Mouse (Mus musculus) kidney, embryonic 16.5 days (tissue): Measurements from ENCODE around the gene Rpp25l. TPM values are rescaled to one million over a fixed set of nuclear protein-coding genes. Genes with fewer than 3 reads are reported as not detected.
"Not testable (repeated sequence)": the region's sequence is repeated elsewhere in the genome, so short reads cannot be mapped to it uniquely, and the experiment has no call there.

Experiments
- ATAC-seq: fragments of 200-750 bp; cut with Nextera tagmentation; 2 replicates; pipeline ENCODE4 v1.8.0; 2017; ENCODE audit warnings: moderate TSS enrichment; ENCODE audit not compliant: low FRiP score, low TSS enrichment
- H3K27ac ChIP-seq: fragments of 300-500 bp; sonication (generic); 2 replicates; pipeline ENCODE4 v1.5.1; 2014; ENCODE audit warnings: low read length
- H3K27me3 ChIP-seq: fragments of 300-500 bp; sonication (generic); 2 replicates; pipeline ENCODE4 v1.6.1; 2014; ENCODE audit warnings: low read length, control low read depth, mixed read lengths; ENCODE audit not compliant: insufficient read depth
- H3K36me3 ChIP-seq: fragments of 300-500 bp; sonication (generic); 2 replicates; pipeline ENCODE4 v1.6.1; 2014; ENCODE audit warnings: low read length, control low read depth, mixed read lengths; ENCODE audit not compliant: insufficient read depth
- H3K4me1 ChIP-seq: fragments of 300-500 bp; sonication (generic); 2 replicates; pipeline ENCODE4 v1.6.1; 2014; ENCODE audit warnings: low read length, control low read depth, mixed read lengths; ENCODE audit not compliant: insufficient read depth
- H3K4me2 ChIP-seq: fragments of 300-500 bp; sonication (generic); replicated peaks from 2 replicates; pipeline ENCODE4 v1.6.1; 2014; ENCODE audit warnings: low read depth, low read length
- H3K4me3 ChIP-seq: fragments of 300-500 bp; sonication (generic); 2 replicates; pipeline ENCODE4 v1.5.1; 2014; ENCODE audit warnings: mild to moderate bottlenecking, low read length
- H3K9ac ChIP-seq: fragments of 300-500 bp; sonication (generic); replicated peaks from 2 replicates; pipeline ENCODE4 v1.6.1; 2014; ENCODE audit warnings: low read length
- H3K9me3 ChIP-seq: fragments of 300-500 bp; sonication (generic); 2 replicates; pipeline ENCODE4 v1.6.1; 2016; ENCODE audit warnings: low read length, control low read depth
- WGBS: fragments of 180-500 bp; shearing (Covaris S2); extraction: QIAGEN DNeasy Blood & Tissue Kit; methylation state at CpG from one replicate; pipeline ENCODE4 v1.1.7; 2014; 5-methylcytosine and 5-hydroxymethylcytosine counted together
- polyA plus RNA-seq: library from polyadenylated mRNA; unstranded; fragments of >200 nt; fragmentation: Nextera tagmentation; extraction: Ambion mirVana; gene quantifications from 2 replicates; pipeline ENCODE4 v1.2.1, GENCODE M21; 2015

Gene Rpp25l
- polyA plus RNA-seq, 1 experiment from 2014 or later, result 84.9 TPM

DNA sequence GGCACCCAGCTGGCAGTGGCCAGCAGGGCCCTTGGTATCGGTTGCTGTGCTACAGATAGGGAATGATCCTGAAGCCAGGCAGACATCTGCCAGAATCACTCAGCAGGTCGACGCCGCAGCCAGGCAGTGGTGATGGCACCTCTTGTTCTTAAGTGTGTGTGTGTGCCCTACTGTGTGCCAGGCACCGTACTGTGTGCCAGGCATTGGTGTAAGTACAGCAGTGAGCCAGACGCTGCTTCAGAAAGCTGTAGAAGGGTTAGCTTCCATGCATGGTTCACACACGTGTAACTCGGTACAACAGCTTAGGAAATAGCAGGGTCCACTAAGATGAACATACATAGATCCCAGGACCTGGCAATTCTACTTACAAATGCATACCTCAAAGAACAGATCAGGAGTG is 13.1 kb downstream of the Rpp25l start:
- H3K27me3 ChIP-seq, H3K27ac ChIP-seq, H3K9ac ChIP-seq, ATAC-seq, H3K4me1 ChIP-seq, H3K36me3 ChIP-seq, H3K4me3 ChIP-seq, H3K4me2 ChIP-seq, H3K9me3 ChIP-seq: not testable (repeated sequence)
- WGBS, result 100% methylated on average over 1 of the region's 8 CpGs

DNA sequence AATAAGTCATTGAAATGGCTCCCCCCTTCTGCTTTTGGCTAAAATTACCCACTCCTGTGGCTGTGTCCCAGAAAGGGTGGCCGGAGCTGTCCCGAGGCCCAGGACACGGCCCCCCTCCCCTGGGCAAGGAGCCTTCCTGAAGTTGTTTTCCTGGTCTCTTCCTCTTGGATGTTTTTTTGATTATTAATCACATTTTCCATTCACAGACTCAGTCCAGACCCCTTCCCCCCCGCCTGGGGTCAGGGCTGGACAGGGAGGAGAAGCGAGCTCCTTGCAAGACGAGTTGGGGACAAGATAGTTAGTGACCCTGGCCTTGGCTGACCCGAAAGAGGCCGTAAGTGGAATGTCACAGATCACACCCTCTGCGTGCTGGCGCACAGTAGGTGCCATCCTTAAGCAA is 13.6 kb downstream of the Rpp25l start, which contains the start of gene Il11ra1:
Gene Il11ra1, plus strand, starts transcription at position 207 of the 400 bp plus-strand sequence.
- H3K4me1 ChIP-seq, H3K27me3 ChIP-seq, H3K9me3 ChIP-seq, ATAC-seq, H3K27ac ChIP-seq, H3K36me3 ChIP-seq, H3K4me2 ChIP-seq, H3K4me3 ChIP-seq, H3K9ac ChIP-seq: not testable (repeated sequence)
- 85% methylated on average over 10 of the region's 10 CpGs for WGBS

DNA sequence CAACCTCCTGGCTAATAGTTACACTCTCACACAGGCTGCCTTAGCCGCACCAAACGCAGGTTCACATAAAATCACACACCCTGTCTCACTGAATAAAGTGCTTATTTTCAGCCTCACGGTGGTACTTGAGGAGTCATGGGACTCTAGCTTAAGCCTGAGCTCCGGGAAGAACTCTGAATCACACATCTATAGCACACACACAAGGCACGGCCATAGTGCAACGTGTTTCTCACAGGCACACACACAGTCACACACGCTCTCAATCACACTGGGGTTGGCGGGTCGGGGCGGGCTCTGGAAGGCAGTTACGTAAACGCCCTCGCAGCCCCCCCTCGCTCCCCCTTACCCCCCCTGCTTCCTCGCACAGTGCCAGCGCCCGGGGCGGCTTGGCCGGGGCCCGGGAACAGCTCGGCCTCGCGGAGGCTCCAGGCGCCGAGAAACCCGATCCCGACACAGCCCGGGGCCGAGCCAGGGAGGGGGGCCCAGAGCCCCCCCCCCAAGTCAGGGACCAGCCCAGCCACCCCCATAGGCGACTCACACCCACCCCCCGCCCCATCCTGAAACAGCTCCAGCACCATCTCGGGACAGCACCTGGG is 14.8 kb downstream of the Rpp25l start:
- not testable (repeated sequence) for H3K27me3 ChIP-seq, H3K36me3 ChIP-seq, H3K27ac ChIP-seq, H3K4me2 ChIP-seq, H3K4me1 ChIP-seq, H3K4me3 ChIP-seq, ATAC-seq, H3K9ac ChIP-seq, H3K9me3 ChIP-seq
- 5% methylated on average over 14 of the region's 32 CpGs for WGBS

DNA sequence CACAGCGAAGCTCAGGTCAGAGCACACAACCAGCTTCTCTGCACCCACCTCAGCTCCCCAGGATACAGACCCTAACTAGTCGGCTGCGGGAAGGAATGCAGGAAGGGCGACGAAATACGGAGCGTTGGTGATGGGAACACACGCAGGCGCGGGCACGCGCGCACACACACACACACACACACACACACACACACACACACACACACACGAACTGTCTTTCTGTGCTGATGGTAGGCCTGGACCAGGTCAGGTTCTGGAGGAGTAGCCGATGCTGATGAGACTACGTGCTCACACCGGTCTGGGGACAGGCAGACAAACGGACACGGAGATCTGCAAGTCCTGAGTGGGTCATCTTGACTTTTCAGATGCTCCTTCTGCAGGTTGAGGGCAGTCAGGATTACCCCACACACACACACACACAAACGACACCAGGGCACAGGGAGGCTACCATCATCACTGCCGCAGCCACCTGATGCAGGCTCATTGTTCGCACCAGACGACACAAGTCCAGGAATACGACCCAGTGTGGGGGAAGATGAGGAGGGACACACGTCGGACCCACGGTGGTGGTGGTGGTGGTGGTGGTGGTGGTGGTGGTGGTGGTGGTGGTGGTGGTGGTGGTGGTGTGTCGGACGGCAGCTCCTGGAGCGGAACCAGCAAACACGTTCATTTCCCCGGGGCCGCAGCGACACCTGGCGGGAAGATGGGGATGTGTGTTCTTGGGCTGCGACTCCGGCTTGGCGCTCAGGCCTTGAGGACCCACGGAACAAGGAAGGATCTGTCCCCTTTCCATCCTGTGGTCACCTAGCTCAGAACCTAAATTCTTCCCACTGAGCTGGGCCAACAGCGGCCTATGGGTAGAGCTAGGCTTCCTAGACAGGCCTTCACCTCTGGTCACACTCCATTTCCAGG is 16.1 kb downstream of the Rpp25l start, which contains the start of gene Cntfr:
Gene Cntfr, minus strand, starts transcription at position 160 of the 912 bp plus-strand sequence.
- H3K4me2 ChIP-seq, result peak within 1 kb of the TSS; percentile 18; the same call in 1 of the 2 replicates

DNA sequence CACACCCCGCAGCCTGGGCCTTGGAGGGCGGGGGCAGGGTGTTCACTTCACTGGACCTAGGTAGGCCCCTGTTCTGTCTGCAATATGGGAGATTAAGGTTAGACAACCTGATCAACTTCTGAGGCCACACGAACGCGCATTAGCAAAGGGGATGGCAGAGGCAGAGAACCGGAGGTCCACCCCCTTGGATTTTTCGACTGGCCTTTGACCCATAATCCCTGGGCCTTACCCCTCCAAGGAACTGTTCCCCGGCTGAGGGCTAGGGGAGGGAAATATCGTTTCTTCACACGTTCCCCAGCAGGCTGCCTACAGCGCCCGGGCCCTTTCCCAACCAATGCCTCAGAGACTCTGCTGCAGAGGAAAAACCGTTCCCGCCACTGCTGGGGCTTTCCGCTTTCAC is 16.9 kb downstream of the Rpp25l start:
- not testable (repeated sequence) for H3K4me1 ChIP-seq, H3K4me2 ChIP-seq, ATAC-seq, H3K9ac ChIP-seq, H3K27me3 ChIP-seq, H3K9me3 ChIP-seq, H3K4me3 ChIP-seq, H3K27ac ChIP-seq, H3K36me3 ChIP-seq
- 17% methylated on average over 12 of the region's 15 CpGs for WGBS

More for the DNA sequence above, 16.1 kb downstream of the Rpp25l start, which contains the start of gene Cntfr:
- WGBS, result 15% methylated on average over 31 of the region's 40 CpGs
- H3K9me3 ChIP-seq, H3K4me3 ChIP-seq, H3K9ac ChIP-seq, H3K27me3 ChIP-seq, H3K36me3 ChIP-seq, H3K4me1 ChIP-seq, H3K27ac ChIP-seq, ATAC-seq: not testable (repeated sequence)

DNA sequence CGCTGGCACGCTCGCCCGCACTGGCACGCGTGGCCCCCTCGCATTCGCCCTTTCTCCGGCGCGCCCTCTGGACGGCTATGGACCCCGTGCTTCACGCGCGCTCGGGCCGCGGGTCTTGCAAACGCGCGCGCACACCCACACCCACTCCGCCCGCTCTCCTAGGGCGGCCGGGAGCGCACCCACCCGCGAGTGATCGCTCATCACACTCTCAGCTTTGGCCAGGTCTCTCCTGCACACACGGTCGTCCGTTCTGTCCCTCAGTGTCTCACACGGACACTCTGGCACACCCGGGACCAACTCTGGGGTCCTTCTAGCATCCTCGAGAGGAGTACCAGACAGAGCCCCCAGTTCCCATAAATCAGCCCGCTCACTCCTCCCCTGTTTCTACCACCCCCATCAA is 17.5 kb downstream of the Rpp25l start:
- not testable (repeated sequence) for H3K27me3 ChIP-seq, H3K36me3 ChIP-seq, H3K4me1 ChIP-seq, ATAC-seq, H3K27ac ChIP-seq, H3K9me3 ChIP-seq, H3K9ac ChIP-seq
- 2% methylated on average over 8 of the region's 38 CpGs for WGBS
- Histone ChIP-seq H3K4me2 (peak overlapping the region; percentile 35), H3K4me3 (peak overlapping the region; percentile 23; the same call in 1 of the 2 replicates)

DNA sequence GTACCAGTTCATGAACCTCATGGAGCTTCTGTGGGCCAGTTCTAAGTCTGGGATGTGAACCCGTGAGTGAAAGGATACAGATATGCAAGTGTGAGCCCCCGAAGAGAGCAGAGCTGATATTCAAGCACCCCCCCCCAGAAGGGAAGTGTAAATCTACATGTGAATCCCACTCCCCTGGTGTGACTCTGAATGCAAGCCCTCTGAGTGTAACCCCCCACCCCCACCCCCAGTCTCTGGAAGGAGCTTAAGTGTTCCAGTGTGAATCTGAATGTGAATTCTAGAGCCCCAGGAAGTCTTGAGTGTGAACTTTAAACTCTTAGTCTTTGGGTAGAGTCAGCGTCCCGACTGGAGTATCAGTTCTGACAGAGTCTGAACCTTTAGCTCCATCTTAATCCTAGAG is 19.8 kb downstream of the Rpp25l start:
- H3K36me3 ChIP-seq, H3K27ac ChIP-seq, H3K27me3 ChIP-seq, H3K9ac ChIP-seq, ATAC-seq, H3K4me1 ChIP-seq, H3K9me3 ChIP-seq, H3K4me3 ChIP-seq: not testable (repeated sequence)
- 0 out of 2 replicates have a peak overlapping the region, but pooled peaks have one; percentile 15 for H3K4me2 ChIP-seq
- WGBS, result 8% methylated on average over 4 of the region's 4 CpGs

DNA sequence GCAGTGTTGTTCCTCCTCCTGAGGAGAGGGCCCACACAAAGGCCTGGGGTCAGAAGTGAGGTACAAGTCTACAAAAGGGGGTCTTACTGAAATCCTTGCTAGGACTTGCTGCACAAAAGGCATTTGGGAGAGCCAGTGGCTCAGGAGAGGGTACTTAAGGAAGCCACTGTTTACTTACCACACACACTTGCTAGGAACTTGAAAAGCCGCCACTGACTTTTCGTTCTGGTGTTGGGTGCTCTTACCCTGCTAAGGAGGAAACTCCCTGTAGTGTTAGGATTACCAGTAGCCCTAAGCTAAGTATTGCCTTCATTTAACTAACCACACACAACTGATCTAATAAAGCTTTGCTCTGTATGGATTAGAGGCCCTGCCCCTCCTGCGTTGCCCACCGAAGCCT is 23.3 kb downstream of the Rpp25l start:
- H3K4me3 ChIP-seq, ATAC-seq: not testable (repeated sequence)
- no CpG with 5 or more reads among the region's 4 CpGs for WGBS

DNA sequence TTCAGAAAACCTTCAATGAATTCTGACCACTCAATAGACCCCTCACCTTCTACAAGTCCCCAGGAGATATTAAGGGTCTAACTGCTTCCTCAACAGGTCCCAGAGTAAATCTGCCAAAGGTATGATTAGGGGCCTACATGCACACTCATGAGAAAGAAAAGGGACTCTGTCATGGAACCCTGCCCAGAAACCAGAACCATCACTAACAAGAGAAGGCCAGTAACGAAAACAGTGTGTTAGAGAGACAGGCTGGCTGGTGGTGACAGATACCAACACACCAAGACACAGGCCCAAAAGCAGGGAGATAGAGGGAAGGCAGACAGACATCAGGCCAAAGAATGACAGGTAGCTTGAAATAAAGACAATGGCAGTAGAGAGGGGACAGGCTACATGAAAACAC is 24.8 kb downstream of the Rpp25l start:
- H3K4me2 ChIP-seq, H3K4me3 ChIP-seq, H3K36me3 ChIP-seq, H3K27ac ChIP-seq, H3K27me3 ChIP-seq, H3K9ac ChIP-seq, H3K9me3 ChIP-seq, H3K4me1 ChIP-seq, ATAC-seq: not testable (repeated sequence)
- 63% methylated on average over 1 of the region's 1 CpGs for WGBS

More for the DNA sequence above, 23.3 kb downstream of the Rpp25l start:
- H3K27ac ChIP-seq, H3K27me3 ChIP-seq, H3K4me2 ChIP-seq, H3K9ac ChIP-seq, H3K9me3 ChIP-seq, H3K4me1 ChIP-seq, H3K36me3 ChIP-seq: not testable (repeated sequence)
